Mouse (Mus musculus): Measurements from ENCODE around the gene Slc35d1. TPM values are rescaled to one million over a fixed set of nuclear protein-coding genes. Genes with fewer than 3 reads are reported as not detected.

The Slc35d1 gene
- polyA plus RNA-seq, 1 experiment from 2014 or later: 5.4 TPM

DNA sequence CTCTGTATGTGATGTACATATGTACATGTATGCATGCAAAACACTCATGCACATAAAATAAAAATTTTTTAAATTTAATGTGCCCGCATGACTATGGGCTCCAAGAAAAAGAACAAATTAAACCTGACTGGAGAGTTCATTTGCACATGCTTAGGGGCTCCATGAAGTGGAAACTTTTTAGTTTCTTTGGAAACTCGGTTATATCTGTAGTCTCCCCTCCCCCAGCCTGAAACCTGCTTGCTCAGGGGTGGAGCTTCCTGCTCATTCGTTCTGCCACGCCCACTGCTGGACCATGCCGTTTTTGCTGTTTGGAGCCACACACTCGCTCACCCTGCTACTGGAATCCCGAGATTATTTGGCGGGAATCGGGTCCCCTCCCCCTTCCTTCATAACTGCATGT is 7.9 kb upstream of the Slc35d1 start:
- H3K4me1 ChIP-seq (ENCODE audit: control insufficient read depth, insufficient read depth, low read length): no peaks in the 10 kb centered on the region
- no peak overlapping the region for H3K4me2 ChIP-seq (ENCODE audit: low read depth, low read length)
- H3K27me3 ChIP-seq (replicated peaks; ENCODE audit: control insufficient read depth, insufficient read depth, low read length): no peaks in the 10 kb centered on the region
- no peak overlapping the region for H3K27ac ChIP-seq (ENCODE audit: low read length)
- 34% methylated on average over 9 of the region's 9 CpGs for WGBS
- H3K36me3 ChIP-seq (ENCODE audit: control insufficient read depth, insufficient read depth, low read length): no peaks in the 10 kb centered on the region
- no peak overlapping the region for H3K4me3 ChIP-seq (ENCODE audit: low read length)
- no peaks in the 10 kb centered on the region for H3K9me3 ChIP-seq (ENCODE audit: control insufficient read depth, low read length)
- H3K9ac ChIP-seq (ENCODE audit: low read depth, low read length): no peak overlapping the region
- no peak for ATAC-seq

DNA sequence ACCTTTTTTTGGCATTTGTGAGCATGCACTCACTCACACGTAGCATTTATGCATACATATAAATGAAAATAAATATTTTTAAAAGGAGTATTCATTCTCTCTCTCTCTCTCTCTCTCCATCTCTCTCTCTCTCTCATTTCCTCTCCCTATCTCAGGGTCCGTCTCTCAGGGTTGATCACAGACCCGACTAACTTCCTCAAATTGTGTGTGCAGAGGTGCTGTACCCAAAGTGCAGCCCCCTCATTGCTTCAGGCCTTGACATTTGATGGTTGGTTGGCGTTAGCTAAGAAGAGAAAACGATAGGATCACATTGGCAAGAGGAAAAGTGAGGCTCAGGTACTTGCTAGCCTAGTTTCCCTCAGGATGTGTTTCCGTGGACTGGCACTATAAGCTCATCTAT is 6.8 kb upstream of the Slc35d1 start:
- 76% methylated on average over 6 of the region's 6 CpGs for WGBS
- no peaks in the 10 kb centered on the region for H3K27me3 ChIP-seq (replicated peaks; ENCODE audit: control insufficient read depth, insufficient read depth, low read length)
- no peaks in the 10 kb centered on the region for H3K4me1 ChIP-seq (ENCODE audit: control insufficient read depth, insufficient read depth, low read length)
- no peak overlapping the region for H3K27ac ChIP-seq (ENCODE audit: low read length)
- H3K36me3 ChIP-seq (ENCODE audit: control insufficient read depth, insufficient read depth, low read length): no peaks in the 10 kb centered on the region
- H3K4me3 ChIP-seq (ENCODE audit: low read length): no peak overlapping the region
- no peak overlapping the region for H3K4me2 ChIP-seq (ENCODE audit: low read depth, low read length)
- H3K9ac ChIP-seq (ENCODE audit: low read depth, low read length): no peak overlapping the region
- no peaks in the 10 kb centered on the region for H3K9me3 ChIP-seq (ENCODE audit: control insufficient read depth, low read length)
- ATAC-seq: no peak

DNA sequence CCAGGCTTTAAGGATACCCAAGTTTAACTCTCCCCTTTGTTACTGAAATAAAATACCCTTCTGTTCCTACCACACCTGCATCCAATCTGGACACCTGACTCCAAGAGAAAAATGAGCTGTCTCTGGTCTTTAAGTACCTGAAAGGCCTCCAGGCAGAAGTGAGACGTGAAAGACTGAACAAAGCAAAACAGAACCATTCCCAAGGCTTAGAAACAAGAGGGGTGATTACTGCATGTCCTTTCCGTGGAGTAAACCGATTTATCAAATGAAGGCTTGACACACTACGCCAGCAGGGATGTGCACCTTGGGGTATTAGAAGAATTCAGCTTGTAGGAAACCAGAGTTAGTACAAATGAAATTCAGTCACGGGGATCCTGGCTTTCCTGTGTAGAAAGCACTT is 4.0 kb upstream of the Slc35d1 start:
- whole genome bisulfite sequencing: 74% methylated on average over 5 of the region's 5 CpGs
- Histone ChIP-seq H3K4me3 (ENCODE audit: low read length) (no peak overlapping the region), H3K4me2 (ENCODE audit: low read depth, low read length) (no peak overlapping the region), H3K4me1 (ENCODE audit: control insufficient read depth, insufficient read depth, low read length) (no peaks in the 10 kb centered on the region), H3K9ac (ENCODE audit: low read depth, low read length) (no peak overlapping the region), H3K27ac (ENCODE audit: low read length) (no peak overlapping the region), H3K9me3 (ENCODE audit: control insufficient read depth, low read length) (no peaks in the 10 kb centered on the region), H3K36me3 (ENCODE audit: control insufficient read depth, insufficient read depth, low read length) (no peaks in the 10 kb centered on the region), H3K27me3 (replicated peaks; ENCODE audit: control insufficient read depth, insufficient read depth, low read length) (no peaks in the 10 kb centered on the region)
- no peak for ATAC-seq

DNA sequence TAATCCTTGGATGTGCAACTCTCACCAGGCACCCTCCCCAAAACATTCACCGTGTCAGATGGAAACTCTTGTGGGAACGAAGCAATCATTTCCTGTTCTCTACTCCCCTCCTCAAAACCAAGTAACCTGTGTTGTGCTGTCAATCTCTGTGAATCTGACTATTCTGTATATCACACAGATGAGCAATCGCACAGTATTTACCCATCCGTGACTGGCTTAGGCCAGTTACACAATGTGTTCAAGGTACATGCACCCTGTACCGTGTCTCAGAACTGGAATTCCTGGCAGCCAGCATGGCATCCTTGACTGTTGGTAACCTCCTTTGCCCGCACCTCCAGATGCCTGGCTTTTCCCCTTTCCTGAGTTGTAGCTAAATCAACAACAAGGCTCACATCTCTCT is 1.1 kb upstream of the Slc35d1 start:
- Histone ChIP-seq H3K4me3 (ENCODE audit: low read length) (no peak overlapping the region), H3K36me3 (ENCODE audit: control insufficient read depth, insufficient read depth, low read length) (no peaks in the 10 kb centered on the region), H3K4me2 (ENCODE audit: low read depth, low read length) (no peak overlapping the region), H3K27ac (ENCODE audit: low read length) (no peak overlapping the region), H3K27me3 (replicated peaks; ENCODE audit: control insufficient read depth, insufficient read depth, low read length) (no peaks in the 10 kb centered on the region), H3K9ac (ENCODE audit: low read depth, low read length) (no peak overlapping the region), H3K9me3 (ENCODE audit: control insufficient read depth, low read length) (no peaks in the 10 kb centered on the region), H3K4me1 (ENCODE audit: control insufficient read depth, insufficient read depth, low read length) (peaks cover 7% of the 10 kb centered on the region)
- no peak for ATAC-seq
- 83% methylated on average over 6 of the region's 6 CpGs for WGBS

DNA sequence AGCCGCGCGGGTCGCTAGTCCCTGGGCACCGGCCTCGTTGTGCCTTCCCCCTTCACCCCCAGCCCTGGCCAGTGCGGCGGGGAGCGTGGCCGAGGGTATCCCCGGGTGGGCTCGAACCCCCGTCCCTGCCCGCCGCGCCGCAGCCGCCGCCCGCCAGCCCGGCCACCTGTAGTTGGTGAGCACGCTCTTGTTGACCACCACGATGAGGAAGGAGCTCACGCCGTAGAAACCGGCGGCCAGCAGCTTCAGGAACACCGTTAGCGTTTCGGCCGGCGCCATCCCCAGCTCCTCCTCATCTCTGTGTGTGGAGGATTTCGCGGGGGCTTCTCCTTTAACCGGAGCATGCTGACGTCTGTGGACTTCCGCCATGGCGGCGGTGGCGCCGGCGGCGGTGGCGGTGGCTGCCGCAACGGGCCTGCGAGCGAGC is 453 bp downstream of the Slc35d1 start:
- Histone ChIP-seq H3K36me3 (ENCODE audit: control insufficient read depth, insufficient read depth, low read length) (no peaks in the 10 kb centered on the region), H3K4me3 (ENCODE audit: low read length) (peak overlapping the region; percentile 96), H3K27ac (ENCODE audit: low read length) (peak overlapping the region; percentile 96), H3K4me1 (ENCODE audit: control insufficient read depth, insufficient read depth, low read length) (peaks cover 7% of the 10 kb centered on the region), H3K9ac (ENCODE audit: low read depth, low read length) (peak overlapping the region; percentile 99), H3K9me3 (ENCODE audit: control insufficient read depth, low read length) (no peaks in the 10 kb centered on the region), H3K4me2 (ENCODE audit: low read depth, low read length) (peak overlapping the region; percentile 79), H3K27me3 (replicated peaks; ENCODE audit: control insufficient read depth, insufficient read depth, low read length) (no peaks in the 10 kb centered on the region)
- WGBS: 0% methylated on average over 48 of the region's 48 CpGs
- ATAC-seq: peak; percentile 82

DNA sequence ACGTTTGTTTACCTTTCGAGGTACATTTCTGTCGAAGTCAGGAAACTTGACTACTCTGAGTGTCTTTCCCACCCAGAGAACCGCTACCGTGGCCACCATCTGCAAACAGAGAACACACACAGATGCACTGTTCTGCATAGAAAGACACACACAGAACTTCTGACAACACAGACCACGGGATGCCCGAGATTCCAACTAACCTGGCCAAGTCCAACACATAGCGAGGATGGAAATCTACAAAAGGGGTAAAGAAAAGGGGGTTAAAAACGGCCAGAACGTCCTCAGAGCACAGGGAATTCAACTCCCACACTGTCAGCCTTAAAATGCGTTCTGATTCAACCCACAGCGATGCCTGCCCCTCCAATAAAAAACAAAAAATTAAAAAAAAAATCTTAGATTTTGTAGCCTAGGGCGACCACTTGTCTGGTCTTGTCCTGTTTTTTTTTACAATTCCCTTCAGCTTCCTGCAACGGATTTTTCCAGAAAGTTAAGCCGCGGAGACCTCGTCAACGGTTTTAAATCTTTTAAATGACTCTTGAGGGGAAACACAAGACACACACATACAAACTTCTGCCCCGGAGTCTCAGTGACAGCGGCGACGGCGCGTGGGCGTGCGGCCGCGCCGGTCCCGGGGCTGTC is 986 bp downstream of the Slc35d1 start:
- WGBS: 2% methylated on average over 30 of the region's 30 CpGs
- H3K27ac ChIP-seq (ENCODE audit: low read length): peak overlapping the region; percentile 96

DNA sequence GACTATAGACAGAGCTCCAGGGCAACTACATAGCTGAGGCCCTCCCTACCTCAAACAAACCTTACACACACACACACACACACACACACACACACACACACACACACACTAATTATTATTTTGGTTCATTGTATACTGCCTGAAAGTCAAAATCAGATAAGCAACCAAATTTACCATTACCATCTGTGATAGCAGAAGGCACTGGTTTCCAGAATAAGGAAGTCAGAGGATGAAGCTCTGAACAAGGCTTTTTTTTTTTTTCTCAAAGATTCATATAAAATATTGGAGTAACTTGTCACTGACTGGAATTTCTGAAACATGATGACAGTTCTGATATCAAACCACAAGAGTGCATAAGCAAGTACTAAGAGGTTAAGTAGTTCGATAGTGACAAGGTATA is 6.4 kb downstream of the Slc35d1 start:
- Histone ChIP-seq H3K9me3 (ENCODE audit: control insufficient read depth, low read length) (no peaks in the 10 kb centered on the region), H3K4me2 (ENCODE audit: low read depth, low read length) (no peak overlapping the region), H3K27me3 (replicated peaks; ENCODE audit: control insufficient read depth, insufficient read depth, low read length) (no peaks in the 10 kb centered on the region), H3K36me3 (ENCODE audit: control insufficient read depth, insufficient read depth, low read length) (peaks cover 11% of the 10 kb centered on the region), H3K4me1 (ENCODE audit: control insufficient read depth, insufficient read depth, low read length) (peaks cover 7% of the 10 kb centered on the region), H3K27ac (ENCODE audit: low read length) (no peak overlapping the region), H3K9ac (ENCODE audit: low read depth, low read length) (no peak overlapping the region), H3K4me3 (ENCODE audit: low read length) (no peak overlapping the region)
- WGBS: 95% methylated on average over 1 of the region's 1 CpGs
- no peak for ATAC-seq

More for the DNA sequence above, 986 bp downstream of the Slc35d1 start:
- H3K4me2 ChIP-seq (ENCODE audit: low read depth, low read length): peak overlapping the region; percentile 79
- no peaks in the 10 kb centered on the region for H3K36me3 ChIP-seq (ENCODE audit: control insufficient read depth, insufficient read depth, low read length)
- ATAC-seq: no peak; the same call in 1 of the 2 replicates
- peak overlapping the region; percentile 96 for H3K4me3 ChIP-seq (ENCODE audit: low read length)
- H3K9me3 ChIP-seq (ENCODE audit: control insufficient read depth, low read length): no peaks in the 10 kb centered on the region
- H3K9ac ChIP-seq (ENCODE audit: low read depth, low read length): peak overlapping the region; percentile 99
- peaks cover 7% of the 10 kb centered on the region for H3K4me1 ChIP-seq (ENCODE audit: control insufficient read depth, insufficient read depth, low read length)
- H3K27me3 ChIP-seq (replicated peaks; ENCODE audit: control insufficient read depth, insufficient read depth, low read length): no peaks in the 10 kb centered on the region

DNA sequence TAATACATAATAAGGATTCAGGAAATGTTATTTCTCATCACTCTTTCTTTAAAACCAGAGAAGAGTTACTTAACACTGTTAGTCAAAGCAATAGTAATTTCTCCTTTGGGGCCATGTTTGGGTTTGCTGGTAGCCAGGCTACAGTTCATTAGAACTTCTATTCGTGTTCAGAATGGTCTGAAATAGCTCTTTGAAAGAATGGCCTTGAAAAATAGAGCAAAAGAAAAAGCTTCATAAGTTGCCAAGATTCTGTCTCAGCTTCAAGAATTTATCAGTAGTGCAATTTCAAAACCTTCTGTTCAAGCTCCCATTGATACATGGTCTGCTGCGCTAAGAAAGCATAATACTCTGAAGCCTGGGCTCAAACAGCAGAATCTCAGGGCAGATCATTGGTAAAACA is 11.3 kb downstream of the Slc35d1 start:
- no peak overlapping the region for H3K4me3 ChIP-seq (ENCODE audit: low read length)
- H3K4me1 ChIP-seq (ENCODE audit: control insufficient read depth, insufficient read depth, low read length): no peaks in the 10 kb centered on the region
- no peak overlapping the region for H3K27ac ChIP-seq (ENCODE audit: low read length)
- no peak overlapping the region for H3K9ac ChIP-seq (ENCODE audit: low read depth, low read length)
- WGBS: 73% methylated on average over 2 of the region's 2 CpGs
- no peak overlapping the region for H3K4me2 ChIP-seq (ENCODE audit: low read depth, low read length)
- peaks cover 16% of the 10 kb centered on the region for H3K36me3 ChIP-seq (ENCODE audit: control insufficient read depth, insufficient read depth, low read length)
- no peaks in the 10 kb centered on the region for H3K27me3 ChIP-seq (replicated peaks; ENCODE audit: control insufficient read depth, insufficient read depth, low read length)
- no peaks in the 10 kb centered on the region for H3K9me3 ChIP-seq (ENCODE audit: control insufficient read depth, low read length)
- no peak for ATAC-seq

DNA sequence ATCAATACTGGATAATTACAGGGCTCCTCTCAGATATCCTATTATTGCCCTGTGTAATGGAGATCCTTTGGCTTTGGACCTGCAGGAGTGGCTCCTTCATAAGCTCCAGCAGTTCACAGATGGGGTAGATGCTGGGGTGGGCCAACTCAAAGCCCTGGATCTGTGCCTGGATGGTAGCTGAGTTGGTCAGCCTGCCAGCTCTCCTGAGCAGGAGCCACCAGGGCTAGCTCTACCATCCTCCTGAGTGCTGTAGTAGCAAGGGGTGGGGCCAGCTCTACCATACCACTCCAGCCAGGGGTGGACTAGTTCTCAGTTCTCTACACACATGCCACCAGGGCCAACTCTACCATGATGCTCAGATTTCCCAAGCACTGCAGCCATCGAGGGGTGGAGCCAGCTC is 14.9 kb downstream of the Slc35d1 start:
- Histone ChIP-seq H3K9ac (ENCODE audit: low read depth, low read length) (no peak overlapping the region), H3K4me1 (ENCODE audit: control insufficient read depth, insufficient read depth, low read length) (no peaks in the 10 kb centered on the region), H3K9me3 (ENCODE audit: control insufficient read depth, low read length) (no peaks in the 10 kb centered on the region), H3K27ac (ENCODE audit: low read length) (no peak overlapping the region), H3K4me2 (ENCODE audit: low read depth, low read length) (no peak overlapping the region), H3K27me3 (replicated peaks; ENCODE audit: control insufficient read depth, insufficient read depth, low read length) (no peaks in the 10 kb centered on the region), H3K4me3 (ENCODE audit: low read length) (no peak overlapping the region), H3K36me3 (ENCODE audit: control insufficient read depth, insufficient read depth, low read length) (0 out of 2 replicates have a peak, but pooled peaks cover 5% of the 10 kb centered on the region)
- ATAC-seq: no peak
- WGBS: 96% methylated on average over 1 of the region's 1 CpGs

DNA sequence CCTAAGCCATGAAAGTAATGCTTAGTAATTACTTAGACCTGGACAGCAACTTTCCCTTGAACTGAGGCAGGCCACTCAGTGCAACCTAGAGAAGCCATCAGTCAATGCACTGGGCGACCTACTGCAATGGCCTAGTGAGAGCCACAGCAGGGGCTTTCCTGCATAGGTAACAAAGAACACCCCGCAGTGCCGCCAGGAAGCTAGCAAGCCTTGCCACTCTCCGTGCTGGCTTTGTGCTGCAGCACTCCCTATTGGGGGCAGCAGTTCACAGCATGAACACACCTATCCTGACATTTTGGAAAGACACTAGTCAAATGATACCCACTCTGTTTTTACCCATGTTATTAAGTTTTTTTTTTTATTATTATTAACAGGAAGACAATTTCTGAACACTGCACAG is 15.9 kb downstream of the Slc35d1 start:
- no peak overlapping the region for H3K27ac ChIP-seq (ENCODE audit: low read length)
- WGBS: 56% methylated on average over 4 of the region's 4 CpGs
- no peak for ATAC-seq
- H3K36me3 ChIP-seq (ENCODE audit: control insufficient read depth, insufficient read depth, low read length): 0 out of 2 replicates have a peak, but pooled peaks cover 5% of the 10 kb centered on the region
- H3K4me1 ChIP-seq (ENCODE audit: control insufficient read depth, insufficient read depth, low read length): no peaks in the 10 kb centered on the region
- no peaks in the 10 kb centered on the region for H3K27me3 ChIP-seq (replicated peaks; ENCODE audit: control insufficient read depth, insufficient read depth, low read length)
- H3K4me2 ChIP-seq (ENCODE audit: low read depth, low read length): no peak overlapping the region
- no peak overlapping the region for H3K4me3 ChIP-seq (ENCODE audit: low read length)
- no peak overlapping the region for H3K9ac ChIP-seq (ENCODE audit: low read depth, low read length)
- no peaks in the 10 kb centered on the region for H3K9me3 ChIP-seq (ENCODE audit: control insufficient read depth, low read length)
